Mouse (Mus musculus) cerebellum, adult 11-12 months (tissue): ENCODE data around the gene Dynll1.

Experiments
- DNase-seq: peaks from one replicate; pipeline ENCODE4 v3.0.0; 2022

The Dynll1 gene

DNA sequence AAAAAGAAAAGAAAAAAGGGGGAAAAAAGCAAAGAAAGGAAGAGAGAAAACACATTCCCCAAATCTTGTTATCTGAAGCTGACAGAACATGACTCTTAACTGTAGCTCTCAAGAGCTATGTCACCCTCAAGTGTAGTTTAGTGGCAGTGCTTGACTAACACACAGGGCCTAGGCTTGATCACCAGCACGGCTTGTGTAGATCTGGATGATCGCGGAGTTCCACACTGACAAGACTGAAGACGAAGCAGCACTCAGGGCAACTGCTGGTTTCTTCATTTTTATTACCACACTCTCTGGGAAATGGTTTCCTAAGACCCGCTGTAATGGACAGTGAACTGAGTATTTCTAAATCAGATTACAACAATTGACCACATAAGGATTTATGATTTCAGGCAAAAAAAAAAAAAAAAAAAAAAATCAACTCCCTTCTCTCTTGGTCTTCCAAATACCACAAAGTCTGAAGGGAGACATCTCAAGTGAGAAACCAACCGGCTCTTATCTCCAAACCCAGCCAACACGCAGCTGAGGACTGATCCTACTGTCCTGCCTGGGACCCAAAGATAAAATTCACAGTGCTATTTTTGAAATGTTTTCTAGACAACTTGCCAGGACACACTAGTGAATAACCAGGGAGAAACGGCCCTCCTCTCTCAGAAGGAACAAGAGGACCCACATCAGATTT is 33.9 kb downstream of the Dynll1 start:
- DNase-seq: no peak

GRCm38 (mm10) chr5:115266340-115266739 is 34.5 kb downstream of the Dynll1 start:
- DNase-seq: no peak

GRCm38 (mm10) chr5:115262502-115263291 is 38.1 kb downstream of the Dynll1 start:
- no peak for DNase-seq

DNA sequence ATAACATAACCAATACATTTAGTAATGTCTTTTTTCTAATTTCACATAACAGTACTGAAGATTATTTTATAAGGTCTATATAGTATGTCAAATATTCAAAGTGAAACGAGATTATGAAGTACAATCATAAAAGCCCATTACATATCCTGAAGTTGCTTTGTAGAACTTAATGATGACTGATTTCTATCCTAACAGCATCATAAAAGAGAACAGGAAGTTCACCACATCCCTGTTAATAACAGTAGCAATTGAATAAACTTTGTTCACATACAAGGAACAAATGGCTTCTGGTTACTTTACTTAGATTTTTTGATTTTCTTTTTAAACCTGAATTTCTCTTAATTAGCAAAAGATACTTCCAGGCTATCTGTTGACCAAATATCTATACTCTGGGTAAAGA is 38.9 kb downstream of the Dynll1 start:
- DNase-seq: no peak

DNA sequence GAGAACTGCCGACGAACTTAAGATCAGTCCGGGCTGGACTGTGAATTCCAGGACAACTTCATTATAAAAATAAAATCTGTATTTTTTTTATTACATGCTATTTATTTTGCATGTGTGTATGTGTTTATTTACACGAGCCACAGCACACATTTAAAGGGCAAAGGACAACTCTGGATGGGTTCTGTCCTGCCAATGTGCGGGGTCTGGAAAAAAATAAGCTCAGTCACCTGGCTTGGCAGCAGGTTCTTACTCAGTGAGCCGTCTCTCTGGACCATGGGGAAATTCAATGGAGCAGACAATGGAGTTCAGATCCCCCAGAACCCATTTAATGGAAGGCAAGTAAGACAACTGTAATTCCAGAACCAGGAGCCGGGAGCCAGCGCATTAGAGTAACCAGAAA is 39.7 kb downstream of the Dynll1 start:
- DNase-seq: no peak

- no peak for DNase-seq
Observed at GRCm38 (mm10) chr5:115260356-115260755, 40.4 kb downstream of the Dynll1 start.

DNA sequence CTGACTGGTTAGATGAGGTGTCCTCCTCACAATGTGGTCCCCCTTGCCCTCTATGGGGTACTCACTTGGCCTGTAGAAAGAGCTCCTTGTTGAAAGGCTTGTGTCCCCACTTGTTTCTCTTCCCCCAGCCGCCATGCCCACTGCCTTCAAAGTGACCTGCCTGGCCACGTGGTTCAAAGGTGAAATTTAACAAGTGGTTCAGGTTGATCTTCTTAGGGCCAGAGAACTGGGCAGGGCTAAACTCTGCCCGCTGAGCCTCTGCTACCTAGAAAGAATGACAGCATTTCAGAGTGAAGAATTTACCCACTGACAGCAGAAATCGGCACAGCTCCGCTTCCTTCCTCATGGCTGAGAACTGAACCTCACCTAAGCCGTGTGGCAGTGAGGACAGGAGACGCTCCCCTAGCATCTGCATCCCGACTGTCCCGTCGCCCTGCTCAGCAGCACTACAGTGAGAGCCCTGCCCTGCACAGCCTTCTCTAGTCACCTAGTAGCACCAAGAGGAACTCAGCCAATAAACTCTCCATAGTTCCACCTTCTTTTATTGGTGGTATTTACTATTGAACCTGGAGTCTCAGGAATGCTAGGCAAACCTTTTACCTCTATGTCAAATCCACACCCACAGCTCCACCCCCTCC is 43.8 kb downstream of the Dynll1 start:
- no peak for DNase-seq

- no peak for DNase-seq
Observed at GRCm38 (mm10) chr5:115255472-115255871, 45.3 kb downstream of the Dynll1 start.
